Comparison of ENCODE assay signal across 9 mouse cellular contexts in genomic region chr7:122465823-122466549, GRCm38 (mm10).
DNase-seq lines count a peak whose midpoint lies in the region; ATAC-seq lines count a peak whose summit lies in the region.
"Had no signal": no experiment of that assay in that cellular context is flagged by ENCODE, and none has a peak within 500 bp of the region (broad histone marks: within the 10 kb centered on the region; RNA-seq: fewer than 3 reads in every experiment).

No protein-coding gene starts in this region.

- H3K9me3 ChIP-seq in forebrain, embryonic 12.5 days = no peaks in the 10 kb centered on the region
- H3K9me3 ChIP-seq in forebrain, embryonic 10.5 days = no peaks in the 10 kb centered on the region
- no peaks in the 10 kb centered on the region for H3K9me3 ChIP-seq in embryonic facial prominence, embryonic 11.5 days (replicated peaks; ENCODE audit: control insufficient read depth, low read length)
- H3K9me3 ChIP-seq: hindbrain, embryonic 15.5 days had no signal

- ATAC-seq in forebrain, embryonic 12.5 days (ENCODE audit: low FRiP score) = peak; percentile 33; the same call in 1 of the 2 replicates
- ATAC-seq in embryonic facial prominence, embryonic 11.5 days (replicated peaks; ENCODE audit: insufficient number of reproducible peaks, low FRiP score, low TSS enrichment, low read depth) = no peak

- no peak overlapping the region for H3K9ac ChIP-seq in forebrain, embryonic 12.5 days
- no peak overlapping the region for H3K9ac ChIP-seq in embryonic facial prominence, embryonic 11.5 days (replicated peaks; ENCODE audit: low read length)
- H3K9ac ChIP-seq: hindbrain, embryonic 15.5 days had no signal

- H3K36me3 ChIP-seq in forebrain, embryonic 12.5 days (replicated peaks) = no peaks in the 10 kb centered on the region
- no peaks in the 10 kb centered on the region for H3K36me3 ChIP-seq in forebrain, embryonic 10.5 days (replicated peaks)
- no peaks in the 10 kb centered on the region for H3K36me3 ChIP-seq in embryonic facial prominence, embryonic 11.5 days (replicated peaks; ENCODE audit: control insufficient read depth, insufficient read depth, low read depth, low read length)
- H3K36me3 ChIP-seq: hindbrain, embryonic 15.5 days had no signal

- H3K27me3 ChIP-seq in forebrain, embryonic 12.5 days = 0 out of 2 replicates have a peak, but pooled peaks cover 9% of the 10 kb centered on the region
- no peaks in the 10 kb centered on the region for H3K27me3 ChIP-seq in forebrain, embryonic 10.5 days (ENCODE audit: poor library complexity, severe bottlenecking)
- no peaks in the 10 kb centered on the region for H3K27me3 ChIP-seq in embryonic facial prominence, embryonic 11.5 days (ENCODE audit: control insufficient read depth, insufficient read depth, low read length)
- H3K27me3 ChIP-seq: hindbrain, embryonic 15.5 days had no signal

- no peak for DNase-seq in forebrain, embryonic 10.5 days (ENCODE audit: extremely low spot score, low spot score)
- peak; percentile 40 to 42 for DNase-seq in right cerebral cortex, postnatal 10 days (ENCODE audit: low spot score in 2 of 2)
- DNase-seq in right cerebral cortex, postnatal 25 days = no peak
- DNase-seq in embryonic facial prominence, embryonic 11.5 days (ENCODE audit: low spot score) = peak; percentile 33
- peak; percentile 47 for DNase-seq in mesoderm, embryonic 11.5 days (ENCODE audit: low read depth, low spot score)
- DNase-seq in spleen, postnatal 4 days (ENCODE audit: low spot score in 2 of 2) = no peak
- DNase-seq in left cerebral cortex, postnatal 25 days (ENCODE audit: low spot score in 2 of 2) = no peak

- H3K4me1 ChIP-seq in forebrain, embryonic 12.5 days = no peaks in the 10 kb centered on the region
- H3K4me1 ChIP-seq in forebrain, embryonic 10.5 days = 0 out of 2 replicates have a peak, but pooled peaks cover 3% of the 10 kb centered on the region
- no peaks in the 10 kb centered on the region for H3K4me1 ChIP-seq in embryonic facial prominence, embryonic 11.5 days (ENCODE audit: control insufficient read depth, insufficient read depth, low read length)
- H3K4me1 ChIP-seq: hindbrain, embryonic 15.5 days had no signal

- no peak overlapping the region for H3K4me2 ChIP-seq in forebrain, embryonic 12.5 days
- H3K4me2 ChIP-seq in embryonic facial prominence, embryonic 11.5 days (ENCODE audit: low read depth, low read length) = no peak overlapping the region
- H3K4me2 ChIP-seq: hindbrain, embryonic 15.5 days had no signal

- no peak overlapping the region for H3K27ac ChIP-seq in forebrain, embryonic 12.5 days
- H3K27ac ChIP-seq in forebrain, embryonic 10.5 days = no peak overlapping the region
- H3K27ac ChIP-seq in embryonic facial prominence, embryonic 11.5 days (replicated peaks; ENCODE audit: low read depth, low read length) = no peak overlapping the region
- H3K27ac ChIP-seq: hindbrain, embryonic 15.5 days had no signal

- H3K4me3 ChIP-seq in forebrain, embryonic 12.5 days (replicated peaks) = no peak overlapping the region
- H3K4me3 ChIP-seq in forebrain, embryonic 10.5 days = no peak overlapping the region
- H3K4me3 ChIP-seq in embryonic facial prominence, embryonic 11.5 days (ENCODE audit: low read depth, low read length) = no peak overlapping the region
- H3K4me3 ChIP-seq: hindbrain, embryonic 15.5 days had no signal

- WGBS in forebrain, embryonic 12.5 days = 55% methylated on average over 8 of the region's 8 CpGs
- WGBS in forebrain, embryonic 10.5 days = 51% methylated on average over 8 of the region's 8 CpGs
- WGBS in embryonic facial prominence, embryonic 11.5 days = 53% methylated on average over 8 of the region's 8 CpGs

- intact Hi-C loops in left cerebral cortex, postnatal 25 days (cut with DNase I) = no loop called here

Comparison
In these comparisons a context has a peak if more than half of its experiments do, and no peak if none do; other contexts are left out.
1. DNase-seq: peak in right cerebral cortex, postnatal 10 days (2 of 2), embryonic facial prominence, embryonic 11.5 days (single experiment) and mesoderm, embryonic 11.5 days (single experiment); none in forebrain, embryonic 10.5 days (single experiment), right cerebral cortex, postnatal 25 days (single experiment), spleen, postnatal 4 days (0 of 2) and left cerebral cortex, postnatal 25 days (0 of 2).